Mouse (Mus musculus): ENCODE data around the gene Lgr4.

- no peak for TF ChIP-seq CTCF (IDR thresholded peaks at IDR 0.05; ENCODE audit: borderline replicate concordance, insufficient read depth, low read depth, low read length)
- no peak for TF ChIP-seq POLR2A (IDR thresholded peaks at IDR 0.05; ENCODE audit: borderline replicate concordance, insufficient read depth, low read length)
These were observed 90.2 kb downstream of the Lgr4 start for GRCm38 (mm10) chr2:110007423-110008267.

Measured in cerebellum, adult 2 months (tissue).